Mouse (Mus musculus): ENCODE data around the gene Tnfsf15. TPM values are rescaled to one million over a fixed set of nuclear protein-coding genes. Genes with fewer than 3 reads are reported as not detected.

Tnfsf15 gene
- total and polyA plus RNA-seq, 3 experiments: 63.3 to 127 (median 93.9) TPM

GRCm38 (mm10) chr4:63752687-63753523, 8.0 kb upstream of the Tnfsf15 start:
- no peaks in the 10 kb centered on the region for H3K9me3 ChIP-seq (replicated peaks; ENCODE audit: low read length)
- no peak overlapping the region for H3K9ac ChIP-seq (ENCODE audit: insufficient read depth, low read depth)
- H3K4me1 ChIP-seq (ENCODE audit: control insufficient read depth in 1 of 2, insufficient read depth in 2 of 2): peaks cover 44 to 93% of the 10 kb centered on the region in 2 experiments
- no peaks in the 10 kb centered on the region for H3K79me2 ChIP-seq (replicated peaks; ENCODE audit: control insufficient read depth, extremely low read depth, insufficient read depth, poor library complexity, severe bottlenecking)
- TF ChIP-seq KAT2A (IDR thresholded peaks at IDR 0.05; ENCODE audit: insufficient replicate concordance, low read length) (no peak), CTCF (conservative IDR thresholded peaks at IDR 0.05 in 1 of 2, IDR thresholded peaks at IDR 0.05 in 1 of 2; ENCODE audit: low read depth in 2 of 2, low read length in 2 of 2) (peak in 1 of 2 experiments; percentile 87; a peak in 2 of 4 replicates), NRF1 (IDR thresholded peaks at IDR 0.05; ENCODE audit: low read depth, low read length) (no peak), GABPA (IDR thresholded peaks at IDR 0.05; ENCODE audit: insufficient replicate concordance, low read depth, low read length) (no peak), JUND (conservative IDR thresholded peaks at IDR 0.05; ENCODE audit: low read depth, low read length) (no peak), RCOR1 (conservative IDR thresholded peaks at IDR 0.05; ENCODE audit: low read depth, low read length) (no peak), ZC3H11A (IDR thresholded peaks at IDR 0.05; ENCODE audit: low read depth, low read length) (peak; percentile 56; the same call in 1 of the 2 replicates), MEF2A (IDR thresholded peaks at IDR 0.05; ENCODE audit: borderline replicate concordance, low read depth, low read length) (0 out of 2 replicates have a peak, but pooled peaks have one; percentile 47), SMC3 (IDR thresholded peaks at IDR 0.05; ENCODE audit: low read depth, low read length) (peak; percentile 96), CHD2 (IDR thresholded peaks at IDR 0.05; ENCODE audit: low read length) (peak; percentile 94), CHD1 (IDR thresholded peaks at IDR 0.05; ENCODE audit: low read depth, low read length) (0 out of 2 replicates have a peak, but pooled peaks have one; percentile 65), HCFC1 (IDR thresholded peaks at IDR 0.05; ENCODE audit: low read depth, low read length) (peak; percentile 25; the same call in 1 of the 2 replicates), IRF4 (IDR thresholded peaks at IDR 0.05; ENCODE audit: low read depth, low read length) (peak; percentile 67; the same call in 1 of the 2 replicates), ELF1 (IDR thresholded peaks at IDR 0.05; ENCODE audit: low read depth, low read length) (peak; percentile 39; the same call in 1 of the 2 replicates), POLR2A (IDR thresholded peaks at IDR 0.05; ENCODE audit: low read depth, low read length) (no peak), TCF12 (IDR thresholded peaks at IDR 0.05; ENCODE audit: low read depth, low read length) (peak; percentile 60; the same call in 1 of the 2 replicates), MXI1 (IDR thresholded peaks at IDR 0.05; ENCODE audit: low read depth, low read length) (no peak), EP300 (IDR thresholded peaks at IDR 0.05; ENCODE audit: low read length) (0 out of 2 replicates have a peak, but pooled peaks have one; percentile 9), MAZ (IDR thresholded peaks at IDR 0.05; ENCODE audit: low read depth, low read length) (0 out of 2 replicates have a peak, but pooled peaks have one; percentile 56), RAD21 (IDR thresholded peaks at IDR 0.05; ENCODE audit: low read depth, low read length) (peak; percentile 85), BHLHE40 (IDR thresholded peaks at IDR 0.05; ENCODE audit: low read depth, low read length) (peak; percentile 45; the same call in 1 of the 2 replicates), ETS1 (conservative IDR thresholded peaks at IDR 0.05; ENCODE audit: low read depth, low read length) (0 out of 2 replicates have a peak, but pooled peaks have one; percentile 28)
- dilution Hi-C loops (cut with MboI; ENCODE audit: extremely low pct_ligation_motif_present, extremely low pct_unique_long_range_greater_than_20kb, low sequenced_read_pairs) (no loop called here), in situ Hi-C loops (cut with MboI; ENCODE audit: low pct_ligation_motif_present, low pct_unique_long_range_greater_than_20kb, low sequenced_read_pairs) (loop anchor here (5.0 to 25.0 kb wide), 2 partner anchors 89 to 341 kb away; partner anchors contain the start of gene Akna)
- no peaks in the 10 kb centered on the region for H3K27me3 ChIP-seq (replicated peaks)
- peak; percentile 68 for DNase-seq (ENCODE audit: extremely low read depth)
- no peak overlapping the region for H3K4me2 ChIP-seq (ENCODE audit: insufficient read depth, low read depth, poor library complexity, severe bottlenecking)
- no peaks in the 10 kb centered on the region for H3K36me3 ChIP-seq (replicated peaks in 1 of 2; ENCODE audit: control insufficient read depth in 1 of 2, insufficient read depth in 1 of 2, low read length in 1 of 2)
- peak overlapping the region; percentile 46; the same call in 1 of the 2 replicates for H3K27ac ChIP-seq (ENCODE audit: insufficient read depth, low read depth)
- no peak overlapping the region for H3K4me3 ChIP-seq (replicated peaks in 1 of 3; ENCODE audit: low read depth in 2 of 3, low read length in 2 of 3, poor library complexity in 1 of 3)

All from CH12.LX (cell line).